Mouse (Mus musculus) T-helper 2 cell (primary cell): ENCODE data around the gene Gm9736.
"Not testable (repeated sequence)": the region's sequence is repeated elsewhere in the genome, so short reads cannot be mapped to it uniquely, and the experiment has no call there.

Source experiments
- in situ Hi-C: fragments of 300-600 bp; cut with MboI, MseI; formaldehyde crosslinking; loops from one replicate; pipeline ENCODE4 v1.15.1; 2025; ENCODE audit warnings: high pct_unique_total_duplicates

The Gm9736 gene

DNA sequence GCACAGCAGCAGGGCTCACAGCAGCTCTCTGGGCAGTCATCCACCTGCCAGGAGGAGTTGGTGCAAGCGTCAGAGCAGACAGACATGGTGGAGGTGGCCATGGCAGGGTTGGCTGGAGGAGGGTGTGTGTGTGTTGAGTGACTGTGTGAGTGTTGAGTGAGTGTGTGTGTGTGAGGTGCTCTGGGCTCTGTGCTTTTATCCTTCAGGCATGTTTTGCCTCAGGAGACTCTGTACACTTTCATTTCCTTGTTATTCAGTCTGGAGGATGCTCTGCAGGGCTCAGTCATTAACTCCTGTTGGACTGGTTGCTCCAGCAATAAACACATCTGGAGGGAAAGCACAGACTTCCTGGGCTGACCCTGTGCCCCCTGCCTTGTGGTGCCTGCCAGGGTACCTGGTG lies at the start of gene Gm9736:
Gene Gm9736 (minus strand): TSS at position 101 of the 400 bp plus-strand sequence.
- in situ Hi-C loops: not testable (repeated sequence)

- in situ Hi-C loops: no loop called here
These were observed 47.9 kb upstream of the Gm9736 start, which contains the start of gene Gm19668 for GRCm38 (mm10) chr10:77798921-77799508. Gm19668 (minus strand) TSS chr10:77799133.

- in situ Hi-C loops: not testable (repeated sequence)
These were observed 47.2 kb upstream of the Gm9736 start for GRCm38 (mm10) chr10:77798164-77798920.

DNA sequence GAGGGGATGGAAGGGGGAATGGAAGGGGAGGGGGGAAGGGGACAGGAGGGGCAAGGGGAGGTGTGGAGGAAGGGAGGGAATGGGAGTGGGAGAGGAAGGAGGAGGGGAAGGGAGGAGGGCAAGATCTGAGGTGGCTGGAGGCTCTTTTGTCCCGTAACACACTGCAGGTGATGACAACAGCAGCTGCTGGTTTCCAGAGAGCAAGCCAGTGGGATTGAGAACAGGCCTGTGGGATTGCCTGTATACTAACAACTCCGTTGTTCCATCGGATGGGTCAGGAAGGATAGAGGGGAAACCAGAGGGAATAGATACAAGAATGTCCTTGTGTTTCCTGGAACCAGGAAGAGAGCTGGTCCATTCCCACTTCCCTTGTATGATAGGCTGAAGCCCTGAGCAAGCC lies 46.5 kb upstream of the Gm9736 start:
- in situ Hi-C loops: no loop called here

- in situ Hi-C loops: no loop called here
These were observed 43.8 kb upstream of the Gm9736 start, which contains the start of gene Gm9639 for GRCm38 (mm10) chr10:77794976-77795375. Gm9639 (minus strand) TSS chr10:77795076.

- in situ Hi-C loops: no loop called here
These were observed 37.5 kb upstream of the Gm9736 start for GRCm38 (mm10) chr10:77788621-77789020.

GRCm38 (mm10) chr10:77787876-77788275 lies 36.7 kb upstream of the Gm9736 start, which contains the start of gene Gm7137:
Gm7137 (minus strand) TSS chr10:77788200.
- in situ Hi-C loops: not testable (repeated sequence)

DNA sequence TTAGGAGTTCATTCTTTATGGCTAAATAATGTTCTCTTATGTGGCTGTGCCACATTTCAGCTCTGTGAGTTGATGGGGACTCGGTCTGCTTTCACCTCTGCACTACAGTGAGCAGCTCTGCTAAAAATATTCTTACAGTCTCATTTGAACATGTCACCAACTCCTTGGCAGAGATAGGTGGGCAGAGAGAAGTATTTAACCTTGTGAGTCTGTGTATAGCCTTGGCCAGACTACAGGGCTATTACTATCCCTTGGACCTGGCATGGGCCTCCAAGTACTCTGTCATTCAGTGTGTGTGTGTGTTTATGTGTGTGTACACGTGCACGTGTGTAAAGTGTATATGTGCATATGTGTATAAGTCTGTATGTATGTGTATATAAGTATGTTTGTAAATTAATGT lies 32.2 kb upstream of the Gm9736 start:
- in situ Hi-C loops: not testable (repeated sequence)

DNA sequence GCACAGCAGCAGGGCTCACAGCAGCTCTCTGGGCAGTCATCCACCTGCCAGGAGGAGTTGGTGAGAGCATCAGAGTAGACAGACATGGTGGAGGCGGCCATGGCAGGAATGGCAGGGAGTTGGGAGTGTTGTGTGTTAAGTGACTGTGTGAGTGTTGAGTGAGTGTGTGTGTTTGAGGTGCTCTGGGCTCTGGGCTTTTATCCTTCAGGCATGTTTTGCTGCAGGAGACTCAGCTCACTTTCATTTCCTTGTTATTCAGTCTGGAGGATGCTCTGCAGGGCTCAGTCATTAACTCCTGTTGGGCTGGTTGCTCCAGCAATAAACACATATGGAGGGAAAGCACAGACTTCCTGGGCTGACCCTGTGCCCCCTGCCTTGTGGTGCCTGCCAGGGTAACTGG lies 31.3 kb upstream of the Gm9736 start, which contains the start of gene Gm3250:
Gene Gm3250 (minus strand): TSS at position 101 of the 400 bp plus-strand sequence.
- in situ Hi-C loops: not testable (repeated sequence)

- in situ Hi-C loops: not testable (repeated sequence)
These were observed 25.7 kb upstream of the Gm9736 start, which contains the start of gene Gm7138 for GRCm38 (mm10) chr10:77776844-77777243. Gm7138 (minus strand) TSS chr10:77776944.

DNA sequence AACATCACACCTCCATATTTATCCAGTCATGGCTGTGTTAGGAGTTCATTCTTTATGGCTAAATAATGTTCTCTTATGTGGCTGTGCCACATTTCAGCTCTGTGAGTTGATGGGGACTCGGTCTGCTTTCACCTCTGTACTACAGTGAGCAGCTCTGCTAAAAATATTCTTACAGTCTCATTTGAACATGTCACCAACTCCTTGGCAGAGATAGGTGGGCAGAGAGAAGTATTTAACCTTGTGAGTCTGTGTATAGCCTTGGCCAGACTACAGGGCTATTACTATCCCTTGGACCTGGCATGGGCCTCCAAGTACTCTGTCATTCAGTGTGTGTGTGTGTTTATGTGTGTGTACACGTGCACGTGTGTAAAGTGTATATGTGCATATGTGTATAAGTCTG lies 21.0 kb upstream of the Gm9736 start:
- in situ Hi-C loops: not testable (repeated sequence)

DNA sequence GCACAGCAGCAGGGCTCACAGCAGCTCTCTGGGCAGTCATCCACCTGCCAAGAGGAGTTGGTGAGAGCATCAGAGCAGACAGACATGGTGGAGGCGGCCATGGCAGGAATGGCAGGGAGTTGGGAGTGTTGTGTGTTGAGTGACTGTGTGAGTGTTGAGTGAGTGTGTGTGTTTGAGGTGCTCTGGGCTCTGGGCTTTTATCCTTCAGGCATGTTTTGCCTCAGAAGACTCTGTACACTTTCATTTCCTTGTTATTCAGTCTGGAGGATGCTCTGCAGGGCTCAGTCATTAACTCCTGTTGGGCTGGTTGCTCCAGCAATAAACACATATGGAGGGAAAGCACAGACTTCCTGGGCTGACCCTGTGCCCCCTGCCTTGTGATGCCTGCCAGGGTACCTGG lies 20.1 kb upstream of the Gm9736 start, which contains the start of gene Gm3238:
Gene Gm3238 (minus strand): TSS at position 101 of the 400 bp plus-strand sequence.
- in situ Hi-C loops: not testable (repeated sequence)

DNA sequence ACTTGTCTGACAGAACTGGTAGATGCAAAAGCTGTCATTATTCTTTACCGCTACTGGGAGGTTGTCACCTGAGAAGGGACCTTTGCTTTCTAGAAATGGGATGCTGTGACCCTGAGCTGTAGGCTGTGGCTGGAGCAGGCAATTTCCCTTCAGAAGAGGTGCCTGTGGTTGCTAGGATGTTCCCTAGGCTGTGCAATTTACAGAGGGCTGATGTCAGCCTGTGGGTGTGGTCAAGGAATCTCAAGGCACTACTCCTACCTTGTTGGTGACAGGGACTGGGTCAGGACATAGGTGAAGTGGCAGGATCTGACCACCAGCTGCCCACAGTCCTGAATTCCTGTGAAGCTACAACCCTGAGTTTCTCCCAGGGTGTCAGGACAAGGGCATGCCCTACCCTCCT lies 18.6 kb upstream of the Gm9736 start:
- in situ Hi-C loops: no loop called here

DNA sequence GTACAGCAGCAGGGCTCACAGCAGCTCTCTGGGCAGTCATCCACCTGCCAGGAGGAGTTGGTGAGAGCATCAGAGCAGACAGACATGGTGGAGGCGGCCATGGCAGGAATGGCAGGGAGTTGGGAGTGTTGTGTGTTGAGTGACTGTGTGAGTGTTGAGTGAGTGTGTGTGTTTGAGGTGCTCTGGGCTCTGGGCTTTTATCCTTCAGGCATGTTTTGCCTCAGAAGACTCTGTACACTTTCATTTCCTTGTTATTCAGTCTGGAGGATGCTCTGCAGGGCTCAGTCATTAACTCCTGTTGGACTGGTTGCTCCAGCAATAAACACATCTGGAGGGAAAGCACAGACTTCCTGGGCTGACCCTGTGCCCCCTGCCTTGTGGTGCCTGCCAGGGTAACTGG lies 8.4 kb upstream of the Gm9736 start, which contains the start of gene Gm3233:
Gene Gm3233 (minus strand): TSS at position 101 of the 400 bp plus-strand sequence.
- in situ Hi-C loops: not testable (repeated sequence)

GRCm38 (mm10) chr10:77753448-77753847 lies 2.3 kb upstream of the Gm9736 start:
- in situ Hi-C loops: no loop called here

DNA sequence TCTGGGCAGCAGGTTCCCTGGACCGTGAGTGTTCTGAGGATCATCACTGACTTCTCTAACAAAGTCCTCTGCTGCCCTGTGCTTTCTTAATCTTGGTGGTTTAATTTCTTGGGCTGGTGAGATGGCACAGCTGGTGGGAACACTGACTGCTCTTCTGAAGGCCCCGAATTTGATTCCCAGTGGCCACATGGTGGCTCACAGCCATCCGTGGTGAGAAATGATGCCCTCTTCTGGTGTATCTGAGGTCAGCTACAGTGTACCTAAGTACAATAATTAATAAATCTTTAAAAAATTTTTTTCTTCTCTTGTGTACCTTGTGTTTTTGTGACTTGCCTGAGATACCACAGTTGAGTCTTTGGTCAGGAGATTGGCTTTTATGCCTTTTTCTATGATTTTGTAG lies 1.2 kb upstream of the Gm9736 start:
- in situ Hi-C loops: not testable (repeated sequence)

- in situ Hi-C loops: not testable (repeated sequence)
These were observed 468 bp downstream of the Gm9736 start for GRCm38 (mm10) chr10:77750686-77751085.

DNA sequence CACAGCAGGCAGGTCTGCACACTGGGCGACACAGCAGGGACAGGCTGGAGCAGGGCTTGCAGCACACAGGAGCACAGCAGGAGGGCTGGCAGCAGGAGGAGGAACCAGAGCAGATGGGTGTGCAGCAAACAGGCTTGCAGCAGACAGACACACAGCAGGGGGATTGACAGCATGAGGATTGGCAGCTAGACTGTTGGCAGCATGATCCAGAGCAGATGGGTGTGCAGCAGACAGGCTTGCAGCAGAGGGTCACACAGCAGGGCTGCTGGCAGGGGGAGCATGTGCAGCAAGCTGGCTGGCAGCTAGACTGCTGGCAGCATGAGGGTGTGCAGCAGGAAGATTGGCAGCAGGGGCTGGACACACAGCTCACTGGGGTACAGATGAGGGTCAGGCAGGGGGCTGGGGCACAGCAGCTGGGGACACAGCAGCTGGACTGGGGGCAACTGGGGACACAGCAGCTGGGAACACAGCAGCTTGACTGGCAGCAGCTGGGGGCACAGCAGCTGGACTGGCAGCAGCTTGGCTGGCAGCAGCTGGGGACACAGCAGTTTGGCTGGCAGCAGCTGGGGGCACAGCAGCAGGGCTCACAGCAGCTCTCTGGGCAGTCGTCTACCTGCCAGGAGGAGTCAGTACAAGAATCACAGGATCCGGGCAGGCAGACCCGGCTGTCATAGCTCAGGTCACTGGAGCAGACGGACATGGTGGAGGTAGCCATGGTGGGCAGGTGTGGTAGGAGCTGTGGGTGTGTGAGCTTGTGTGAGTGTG lies 9.0 kb downstream of the Gm9736 start, which contains the start of gene Gm18596:
Gene Gm18596 (minus strand): TSS at position 715 of the 765 bp plus-strand sequence.
- in situ Hi-C loops: not testable (repeated sequence)

DNA sequence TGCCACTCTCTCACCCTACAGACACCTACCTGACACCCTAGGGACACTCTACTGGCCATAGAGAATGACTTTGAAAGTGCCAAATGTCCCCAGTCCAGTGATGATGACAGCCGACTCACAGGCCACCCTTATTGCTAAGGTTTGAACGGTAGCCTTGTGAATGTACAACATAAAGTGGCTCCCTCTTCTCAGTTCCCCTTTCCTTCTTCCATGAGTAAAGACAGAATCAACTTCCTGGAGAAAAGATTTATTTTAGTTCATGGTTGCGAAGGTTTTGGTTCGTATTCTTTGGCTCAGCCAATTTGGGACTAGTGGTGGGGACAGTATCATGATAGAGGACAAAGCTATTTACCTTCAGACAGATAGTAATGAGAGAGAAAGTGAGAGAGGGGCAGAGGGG lies 12.2 kb downstream of the Gm9736 start:
- in situ Hi-C loops: no loop called here

GRCm38 (mm10) chr10:77735928-77736327 lies 15.2 kb downstream of the Gm9736 start:
- in situ Hi-C loops: no loop called here

DNA sequence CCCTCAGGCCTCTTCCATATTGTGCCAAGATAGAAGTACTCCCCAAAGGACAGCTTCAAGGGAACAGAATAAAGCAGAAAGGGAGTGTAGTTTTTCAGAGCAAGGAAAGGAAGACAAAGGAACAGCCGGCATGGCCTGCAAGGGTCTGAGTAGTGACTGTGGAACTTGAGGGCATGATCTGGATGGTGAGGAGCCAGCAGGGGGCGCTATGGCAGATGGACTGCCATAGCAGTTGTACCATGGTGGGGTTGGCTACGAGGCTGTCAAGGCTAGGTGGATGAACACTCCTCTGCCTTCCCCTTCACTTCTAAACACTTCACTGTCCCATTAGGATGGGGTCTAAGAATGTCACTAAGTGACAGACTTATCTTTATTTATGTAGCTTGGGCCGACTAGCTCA lies 21.9 kb downstream of the Gm9736 start:
- in situ Hi-C loops: no loop called here

GRCm38 (mm10) chr10:77728280-77728679 lies 22.9 kb downstream of the Gm9736 start:
- in situ Hi-C loops: no loop called here
